Mouse (Mus musculus) gastrocnemius, adult 2 months (tissue): ENCODE measurements at regions not wholly inside any gene's neighbourhood (a gene's known extent, or its start where the extent isn't known, plus 50 kb on each side); places are given as distances from the start of the nearest gene placed in this dataset.
A peak's percentile ranks its signal among the peaks of the same experiment; 100 is the strongest.

Source experiments
- DNase-seq: peaks from one replicate; pipeline ENCODE4 v3.0.0; 2022
- H3K27ac ChIP-seq: fragments of 200-600 bp; 2 replicates; pipeline ENCODE4 v1.8.1; 2022; ENCODE audit warnings: mild to moderate bottlenecking
- H3K4me3 ChIP-seq: fragments of 200-600 bp; 2 replicates; pipeline ENCODE4 v1.8.1; 2022; ENCODE audit warnings: mild to moderate bottlenecking, moderate library complexity
- CTCF ChIP-seq: fragments of 200-600 bp; IDR thresholded peaks from 2 replicates; pipeline ENCODE4 v1.8.1; 2022; ENCODE audit warnings: antibody characterized with exemption, mild to moderate bottlenecking, moderate library complexity
- intact Hi-C: fragments of 180-260 bp; cut with DNase I; formaldehyde crosslinking; loops from one replicate; pipeline ENCODE4 v1.15.1; 2025

GRCm38 (mm10) chr11:14769008-14769407 lies 169.9 kb downstream of the Pom121l12 start:
- TF ChIP-seq CTCF, result no peak
- Histone ChIP-seq H3K27ac (no peak overlapping the region), H3K4me3 (no peak overlapping the region)
- intact Hi-C loops, result no loop called here
- no peak for DNase-seq

DNA sequence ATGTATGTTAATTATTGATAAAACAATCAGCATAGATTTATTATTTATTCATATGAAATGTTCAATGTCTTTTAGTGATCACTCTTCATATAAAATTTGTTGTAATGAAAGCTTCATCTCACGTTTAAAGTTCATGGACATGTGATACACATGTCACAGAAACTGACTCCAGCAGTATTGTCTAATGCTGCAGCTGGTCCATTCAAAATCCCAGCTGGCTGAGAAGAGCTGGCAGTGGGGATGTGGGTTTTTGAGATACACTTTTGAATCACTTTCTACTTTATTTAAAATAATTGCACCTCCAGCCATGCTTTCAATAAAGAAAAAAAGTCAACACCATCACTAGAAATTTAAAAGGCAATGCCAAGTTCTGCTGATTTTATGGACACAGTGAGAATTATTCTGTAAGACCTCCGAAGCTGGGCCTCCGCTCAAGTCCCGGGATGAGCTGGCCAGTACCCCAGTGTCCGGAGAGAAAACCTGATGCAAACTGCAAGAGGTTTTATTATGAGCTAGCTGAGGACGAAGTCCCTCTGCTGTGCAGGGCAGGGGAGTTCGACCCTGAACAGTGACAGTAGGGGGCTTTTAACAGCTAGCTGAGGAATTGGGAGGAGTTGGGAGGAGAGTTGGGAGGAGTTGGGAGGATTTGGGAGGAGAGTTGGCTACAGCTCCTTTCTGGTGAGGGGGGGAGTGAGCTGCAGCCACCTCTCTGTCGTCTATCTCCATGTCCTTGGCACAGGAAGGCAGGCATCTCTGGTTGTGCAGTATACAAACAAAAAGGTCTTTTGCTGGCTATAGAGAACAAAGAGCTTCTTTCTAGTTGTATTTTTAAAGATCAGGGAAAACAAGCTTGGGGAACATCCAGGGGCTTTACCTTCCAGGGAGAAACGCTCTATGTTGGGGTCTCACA lies 170.6 kb downstream of the Pom121l12 start:
- intact Hi-C loops, result no loop called here
- no peak for TF ChIP-seq CTCF
- Histone ChIP-seq H3K27ac (no peak overlapping the region), H3K4me3 (peak overlapping the region; percentile 54)
- no peak for DNase-seq

DNA sequence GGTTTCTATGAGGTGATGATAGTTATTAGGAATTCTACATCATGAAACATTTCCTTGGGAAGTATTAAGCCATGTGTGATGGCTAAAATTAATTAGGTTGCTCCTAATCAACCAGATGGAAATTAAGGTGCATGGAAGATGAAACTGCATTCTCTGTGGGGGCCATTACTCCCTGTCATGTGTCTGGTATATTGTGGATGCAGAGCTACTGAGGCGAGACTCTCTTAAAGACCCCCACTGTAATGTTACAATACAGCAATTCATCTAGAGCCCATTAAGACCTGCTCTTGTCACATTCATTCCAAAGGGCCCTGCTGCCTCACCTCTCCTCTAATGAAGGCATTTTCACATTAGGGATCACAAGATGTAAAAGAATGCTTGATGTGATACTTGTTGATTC lies 199.2 kb downstream of the Pom121l12 start:
- no peak overlapping the region for H3K4me3 ChIP-seq
- intact Hi-C loops, result no loop called here
- no peak for DNase-seq
- no peak overlapping the region for H3K27ac ChIP-seq
- no peak for TF ChIP-seq CTCF

GRCm38 (mm10) chr11:14799227-14799626 lies 200.2 kb downstream of the Pom121l12 start:
- Histone ChIP-seq H3K27ac (no peak overlapping the region), H3K4me3 (no peak overlapping the region)
- TF ChIP-seq CTCF, result no peak
- intact Hi-C loops, result no loop called here
- no peak for DNase-seq

DNA sequence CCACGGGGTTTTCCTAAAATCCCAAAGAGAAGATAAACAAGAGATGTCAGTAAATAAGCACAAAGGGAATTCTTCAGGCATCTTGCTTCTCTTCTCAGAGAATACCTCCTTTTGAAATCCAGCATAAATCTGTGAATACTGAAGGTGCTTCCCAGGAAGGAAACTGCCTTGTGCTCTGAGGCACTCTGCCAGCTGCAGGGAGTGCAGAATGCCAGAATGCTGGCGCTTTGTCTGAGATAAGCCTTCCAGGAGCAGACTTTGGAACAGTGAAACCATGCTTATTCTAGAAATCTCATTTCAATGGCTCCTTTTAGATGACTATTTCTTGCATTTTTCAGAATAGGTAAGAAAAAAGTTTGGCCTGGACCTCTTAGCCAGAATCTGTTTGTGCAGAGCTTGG lies 219.9 kb downstream of the Pom121l12 start:
- TF ChIP-seq CTCF, result no peak
- intact Hi-C loops, result no loop called here
- DNase-seq, result no peak
- Histone ChIP-seq H3K27ac (no peak overlapping the region), H3K4me3 (no peak overlapping the region)
